Mouse (Mus musculus): ENCODE measurements around the gene Ptprk. TPM values are rescaled to one million over a fixed set of nuclear protein-coding genes. Genes with fewer than 3 reads are reported as not detected.

Gene Ptprk
- polyA plus RNA-seq, 2 experiments: 3.0 to 3.3 TPM

DNA sequence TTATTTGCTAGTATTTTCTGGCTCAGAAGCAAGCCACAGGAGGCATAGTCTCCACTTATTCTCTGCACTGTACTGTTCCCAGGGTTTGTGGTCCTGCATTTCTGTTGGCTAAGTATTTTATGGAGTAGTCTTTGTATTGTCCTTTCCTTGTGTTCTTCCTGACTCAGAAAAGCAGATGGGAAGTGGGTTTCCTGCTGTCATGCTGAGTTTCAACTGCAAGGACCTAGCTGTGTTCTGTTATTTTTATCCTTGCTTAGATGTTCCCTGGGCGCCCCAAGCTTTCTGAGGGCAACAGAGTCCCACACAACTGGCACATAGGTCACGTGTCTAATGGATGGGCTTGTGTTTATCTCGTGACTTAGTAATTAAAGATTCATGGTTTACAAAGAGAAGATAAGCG, 104.3 kb downstream of the Ptprk start:
- DNase-seq (ENCODE audit: low read depth in 3 of 3, low spot score in 3 of 3): no peak
- Histone ChIP-seq H3K27ac (no peak overlapping the region), H3K36me3 (replicated peaks; ENCODE audit: control insufficient read depth, insufficient read depth, low read depth) (no peaks in the 10 kb centered on the region), H3K27me3 (ENCODE audit: control insufficient read depth, insufficient read depth, low read length) (no peaks in the 10 kb centered on the region), H3K4me1 (replicated peaks; ENCODE audit: control insufficient read depth in 2 of 2, insufficient read depth in 2 of 2, low read length in 1 of 2) (no peaks in the 10 kb centered on the region), H3K9me3 (ENCODE audit: control insufficient read depth, low read length) (no peaks in the 10 kb centered on the region), H3K4me2 (ENCODE audit: low read depth) (no peak overlapping the region), H3K4me3 (ENCODE audit: insufficient read depth in 1 of 2, low read depth in 2 of 2, low read length in 2 of 2) (no peak overlapping the region), H3K9ac (replicated peaks) (no peak overlapping the region)
- WGBS (ENCODE audit: insufficient replicate concordance): 43% methylated on average over 4 of the region's 4 CpGs
- no peak for ATAC-seq (ENCODE audit: insufficient read depth)
- no peak for TF ChIP-seq EP300 (IDR thresholded peaks at IDR 0.05; ENCODE audit: low read depth)
- no peak for TF ChIP-seq CTCF (IDR thresholded peaks at IDR 0.05; ENCODE audit: low read depth)

DNA sequence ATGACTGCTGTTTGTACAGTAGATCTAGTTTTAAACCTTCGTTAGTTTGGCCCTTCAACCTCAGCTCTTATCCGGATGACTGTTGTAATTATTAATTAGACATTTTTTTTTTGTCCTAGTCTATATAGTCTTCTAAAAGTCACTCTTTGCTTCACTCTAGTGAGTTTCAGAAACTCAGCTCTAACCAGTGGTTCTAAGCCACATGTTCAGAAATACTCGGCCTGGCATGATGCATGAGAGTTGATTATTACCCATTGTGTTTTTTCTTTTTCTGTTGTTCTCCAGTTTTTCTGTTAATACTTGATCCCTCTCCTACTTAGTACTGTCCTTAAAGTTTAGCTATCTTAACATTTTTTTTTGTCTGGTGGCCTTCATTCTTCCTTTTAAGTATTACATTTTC, 107.5 kb downstream of the Ptprk start:
- no peaks in the 10 kb centered on the region for H3K36me3 ChIP-seq (replicated peaks; ENCODE audit: control insufficient read depth, insufficient read depth, low read depth)
- H3K9ac ChIP-seq (replicated peaks): no peak overlapping the region
- H3K4me2 ChIP-seq (ENCODE audit: low read depth): no peak overlapping the region
- H3K27ac ChIP-seq: no peak overlapping the region
- no peaks in the 10 kb centered on the region for H3K9me3 ChIP-seq (ENCODE audit: control insufficient read depth, low read length)
- ATAC-seq (ENCODE audit: insufficient read depth) (no peak), DNase-seq (ENCODE audit: low read depth in 3 of 3, low spot score in 3 of 3) (no peak)
- H3K27me3 ChIP-seq (ENCODE audit: control insufficient read depth, insufficient read depth, low read length): no peaks in the 10 kb centered on the region
- no peak overlapping the region for H3K4me3 ChIP-seq (ENCODE audit: insufficient read depth in 1 of 2, low read depth in 2 of 2, low read length in 2 of 2)
- 67% methylated on average over 3 of the region's 3 CpGs for WGBS (ENCODE audit: insufficient replicate concordance)
- no peak for TF ChIP-seq EP300 (IDR thresholded peaks at IDR 0.05; ENCODE audit: low read depth)
- TF ChIP-seq CTCF (IDR thresholded peaks at IDR 0.05; ENCODE audit: low read depth): no peak
- no peaks in the 10 kb centered on the region for H3K4me1 ChIP-seq (replicated peaks; ENCODE audit: control insufficient read depth in 2 of 2, insufficient read depth in 2 of 2, low read length in 1 of 2)

DNA sequence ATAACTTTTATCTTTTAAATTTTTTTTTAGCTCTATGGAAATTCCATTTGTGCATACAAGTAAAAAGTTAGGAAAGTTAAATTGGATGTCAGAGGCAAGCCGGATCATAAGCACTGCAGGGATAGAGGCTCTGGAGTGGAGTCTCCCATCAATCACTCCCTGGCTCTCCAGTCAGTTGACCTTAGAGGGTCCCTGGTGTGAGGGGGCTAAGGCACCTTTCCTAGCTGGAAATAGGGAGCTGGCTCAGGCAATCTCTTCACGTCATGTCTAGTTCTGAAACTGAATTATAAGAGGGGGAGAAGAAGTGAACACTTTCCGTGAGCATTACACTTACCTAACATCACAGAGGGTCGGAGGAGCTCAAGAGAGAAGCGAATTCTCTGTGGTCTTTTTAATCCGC, 110.1 kb downstream of the Ptprk start:
- no peaks in the 10 kb centered on the region for H3K9me3 ChIP-seq (ENCODE audit: control insufficient read depth, low read length)
- WGBS (ENCODE audit: insufficient replicate concordance): 54% methylated on average over 6 of the region's 6 CpGs

DNA sequence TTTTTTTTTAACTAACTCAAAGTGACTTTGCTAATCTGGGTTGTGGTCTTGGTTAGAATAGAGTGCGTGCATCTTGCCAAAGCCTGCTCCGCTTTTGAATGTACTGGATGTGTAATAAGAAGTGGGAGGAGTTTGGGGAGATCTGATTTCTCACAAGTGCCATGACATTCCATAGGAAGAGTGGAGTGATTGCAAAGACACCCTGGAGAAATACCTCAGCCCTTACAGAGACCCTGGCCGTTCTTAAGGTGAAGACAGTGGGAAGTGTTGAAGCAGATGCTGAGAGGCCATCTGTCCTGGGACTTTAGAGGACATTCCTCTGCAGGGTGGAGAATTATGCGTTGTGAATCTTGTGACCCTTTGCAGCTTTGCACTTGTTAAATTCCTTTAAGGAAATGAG, 110.7 kb downstream of the Ptprk start:
- ATAC-seq (ENCODE audit: insufficient read depth) (no peak), DNase-seq (ENCODE audit: low read depth in 3 of 3, low spot score in 3 of 3) (no peak)

More for the DNA sequence above, 110.1 kb downstream of the Ptprk start:
- H3K4me1 ChIP-seq (replicated peaks; ENCODE audit: control insufficient read depth in 2 of 2, insufficient read depth in 2 of 2, low read length in 1 of 2): no peaks in the 10 kb centered on the region
- no peak for DNase-seq (ENCODE audit: low read depth in 3 of 3, low spot score in 3 of 3)
- no peaks in the 10 kb centered on the region for H3K27me3 ChIP-seq (ENCODE audit: control insufficient read depth, insufficient read depth, low read length)
- no peak for TF ChIP-seq CTCF (IDR thresholded peaks at IDR 0.05; ENCODE audit: low read depth)
- no peak for TF ChIP-seq EP300 (IDR thresholded peaks at IDR 0.05; ENCODE audit: low read depth)
- no peaks in the 10 kb centered on the region for H3K36me3 ChIP-seq (replicated peaks; ENCODE audit: control insufficient read depth, insufficient read depth, low read depth)
- no peak overlapping the region for H3K9ac ChIP-seq (replicated peaks)
- no peak overlapping the region for H3K4me2 ChIP-seq (ENCODE audit: low read depth)
- H3K4me3 ChIP-seq (ENCODE audit: insufficient read depth in 1 of 2, low read depth in 2 of 2, low read length in 2 of 2): no peak overlapping the region
- ATAC-seq (ENCODE audit: insufficient read depth): no peak
- H3K27ac ChIP-seq: no peak overlapping the region

DNA sequence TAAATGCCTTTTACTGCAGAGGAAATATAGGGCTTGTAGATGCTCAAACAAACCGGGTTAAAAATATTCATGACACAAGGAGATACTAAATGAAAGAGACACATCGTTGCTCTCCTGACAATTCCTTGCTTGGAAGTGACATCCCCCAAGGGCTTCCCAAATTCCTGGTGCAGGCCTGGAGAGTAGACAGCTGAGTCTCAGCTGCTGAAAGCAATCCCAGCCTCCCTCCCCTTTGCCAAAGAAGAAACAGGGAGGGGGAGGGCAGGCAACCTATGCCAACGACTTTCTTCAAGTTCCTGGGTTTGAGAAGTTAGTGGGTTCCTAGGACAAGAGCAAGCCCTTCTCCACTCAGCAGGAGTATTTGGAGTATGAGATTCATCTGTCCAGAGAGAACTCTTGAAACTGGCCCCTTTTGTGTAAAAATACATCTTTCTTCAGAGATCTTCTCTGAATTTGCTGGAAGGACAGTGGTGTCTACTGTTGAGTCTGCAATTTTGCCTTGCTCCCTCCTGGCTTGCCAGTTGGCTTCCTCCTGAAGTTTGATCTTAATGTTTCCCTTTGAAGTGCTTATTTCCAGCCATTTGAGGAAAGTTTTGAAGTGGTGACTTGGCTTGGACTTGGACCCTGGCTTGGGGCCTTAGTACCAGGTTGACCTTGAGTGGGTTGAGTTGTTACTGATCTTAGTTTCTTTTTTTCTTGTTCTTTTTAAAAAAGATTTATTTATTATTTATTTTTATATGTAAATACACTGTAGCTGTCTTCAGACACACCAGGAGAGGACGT, 111.6 kb downstream of the Ptprk start:
- H3K27ac ChIP-seq: no peak overlapping the region
- ATAC-seq (ENCODE audit: insufficient read depth) (no peak), DNase-seq (ENCODE audit: low read depth in 3 of 3, low spot score in 3 of 3) (no peak)
- no peak for TF ChIP-seq EP300 (IDR thresholded peaks at IDR 0.05; ENCODE audit: low read depth)
- no peak for TF ChIP-seq CTCF (IDR thresholded peaks at IDR 0.05; ENCODE audit: low read depth)
- WGBS (ENCODE audit: insufficient replicate concordance): 42% methylated on average over 4 of the region's 4 CpGs
- no peak overlapping the region for H3K4me3 ChIP-seq (ENCODE audit: insufficient read depth in 1 of 2, low read depth in 2 of 2, low read length in 2 of 2)
- no peaks in the 10 kb centered on the region for H3K27me3 ChIP-seq (ENCODE audit: control insufficient read depth, insufficient read depth, low read length)
- no peaks in the 10 kb centered on the region for H3K36me3 ChIP-seq (replicated peaks; ENCODE audit: control insufficient read depth, insufficient read depth, low read depth)
- H3K4me2 ChIP-seq (ENCODE audit: low read depth): no peak overlapping the region
- no peaks in the 10 kb centered on the region for H3K4me1 ChIP-seq (replicated peaks; ENCODE audit: control insufficient read depth in 2 of 2, insufficient read depth in 2 of 2, low read length in 1 of 2)
- H3K9me3 ChIP-seq (ENCODE audit: control insufficient read depth, low read length): no peaks in the 10 kb centered on the region
- H3K9ac ChIP-seq (replicated peaks): no peak overlapping the region

More for the DNA sequence above, 110.7 kb downstream of the Ptprk start:
- no peak overlapping the region for H3K27ac ChIP-seq
- no peaks in the 10 kb centered on the region for H3K4me1 ChIP-seq (replicated peaks; ENCODE audit: control insufficient read depth in 2 of 2, insufficient read depth in 2 of 2, low read length in 1 of 2)
- no peaks in the 10 kb centered on the region for H3K27me3 ChIP-seq (ENCODE audit: control insufficient read depth, insufficient read depth, low read length)
- H3K9ac ChIP-seq (replicated peaks): no peak overlapping the region
- H3K36me3 ChIP-seq (replicated peaks; ENCODE audit: control insufficient read depth, insufficient read depth, low read depth): no peaks in the 10 kb centered on the region
- no peak overlapping the region for H3K4me2 ChIP-seq (ENCODE audit: low read depth)
- WGBS (ENCODE audit: insufficient replicate concordance): 51% methylated on average over 4 of the region's 4 CpGs
- H3K4me3 ChIP-seq (ENCODE audit: insufficient read depth in 1 of 2, low read depth in 2 of 2, low read length in 2 of 2): no peak overlapping the region
- TF ChIP-seq EP300 (IDR thresholded peaks at IDR 0.05; ENCODE audit: low read depth): no peak
- no peaks in the 10 kb centered on the region for H3K9me3 ChIP-seq (ENCODE audit: control insufficient read depth, low read length)
